9 mouse cellular contexts compared by ENCODE assay signal in genomic region chr1:58341576-58341975, GRCm38 (mm10). TPM values are rescaled to one million over a fixed set of nuclear protein-coding genes. Genes with fewer than 3 reads are reported as not detected.
A peak's percentile ranks its signal among the peaks of the same experiment; 100 is the strongest.
DNase-seq lines count a peak whose midpoint lies in the region; ATAC-seq lines count a peak whose summit lies in the region.
"Had no signal": no experiment of that assay in that cellular context is flagged by ENCODE, and none has a peak within 500 bp of the region (broad histone marks: within the 10 kb centered on the region; RNA-seq: fewer than 3 reads in every experiment).

No protein-coding gene starts in this region.

- peak; percentile 39 for DNase-seq in adrenal gland, postnatal 14 days
- no peak for DNase-seq in adrenal gland, adult 8-10 months
- DNase-seq in left cerebral cortex, postnatal 4 days: peak; percentile 26
- no peak for DNase-seq in left cerebral cortex, adult 8-10 months (ENCODE audit: low spot score in 2 of 2)
- DNase-seq in heart, postnatal 10 days: peak; percentile 60 to 65
- peak; percentile 66 to 84 for DNase-seq in kidney, postnatal 25 days
- DNase-seq in right cerebral cortex, adult 2 months (ENCODE audit: low spot score in 2 of 2): no peak
- DNase-seq: lung, embryonic 14.5 days had no signal

- ATAC-seq in CD4-positive, CD25-positive, alpha-beta regulatory T cell, adult 4 months: no peak

- intact Hi-C loops in left cerebral cortex, postnatal 4 days (cut with DNase I): no loop called here
- intact Hi-C loops in heart, postnatal 10 days (cut with DNase I): no loop called here

RNA-seq across cellular contexts. Expression of gene Bzw1, which starts 51.1 kb away (rescaled TPM):
- total RNA-seq in adrenal gland, postnatal 14 days (2021): 180 and 184 TPM in 2 replicates
- 100 to 1,000 TPM; 104 to 116 (median 109) TPM for total RNA-seq in adrenal gland, adult 8-10 months (2022)
- total RNA-seq in left cerebral cortex, postnatal 4 days (2021): 100 to 1,000 TPM; 303 to 314 TPM
- 100 to 1,000 TPM; 127 to 145 (median 134) TPM for total RNA-seq in left cerebral cortex, adult 8-10 months (2022)
- total RNA-seq in heart, postnatal 10 days (2021): 100 to 1,000 TPM; 109 to 117 TPM
- 100 to 1,000 TPM; 388 to 409 TPM for polyA plus RNA-seq in CD4-positive, CD25-positive, alpha-beta regulatory T cell, adult 4 months (2017; shearing (Covaris generic))

Comparison
In these comparisons a context has a peak if more than half of its experiments do, and no peak if none do; other contexts are left out.
1. DNase-seq: peak in adrenal gland, postnatal 14 days (single experiment), left cerebral cortex, postnatal 4 days (single experiment), heart, postnatal 10 days (2 of 2) and kidney, postnatal 25 days (2 of 2); none in adrenal gland, adult 8-10 months (single experiment), left cerebral cortex, adult 8-10 months (0 of 2) and right cerebral cortex, adult 2 months (0 of 2).